Mouse (Mus musculus): ENCODE results near the gene Xrcc1. TPM values are rescaled to one million over a fixed set of nuclear protein-coding genes. Genes with fewer than 3 reads are reported as not detected.
A peak's percentile ranks its signal among the peaks of the same experiment; 100 is the strongest.
"Not testable (repeated sequence)": the region's sequence is repeated elsewhere in the genome, so short reads cannot be mapped to it uniquely, and the experiment has no call there.

The Xrcc1 gene
- polyA plus RNA-seq, 1 experiment from 2014 or later, result 63.8 TPM

- peak within 1 kb of the TSS; percentile 100 for H3K27ac ChIP-seq (ENCODE audit: low read depth, low read length)
- H3K9ac ChIP-seq (ENCODE audit: low read depth, low read length), result peak within 1 kb of the TSS; percentile 96
- no peaks in the 10 kb centered on the region for H3K27me3 ChIP-seq (replicated peaks; ENCODE audit: control insufficient read depth, insufficient read depth, low read length)
- WGBS, result under 1% methylated on average over 84 of the region's 84 CpGs
- peaks cover 18% of the 10 kb centered on the region for H3K36me3 ChIP-seq (ENCODE audit: control insufficient read depth, insufficient read depth, low read length)
- peak; percentile 93 for ATAC-seq
- H3K4me2 ChIP-seq (ENCODE audit: low read length), result peak within 1 kb of the TSS; percentile 76
- H3K9me3 ChIP-seq (ENCODE audit: control insufficient read depth, low read length), result no peaks in the 10 kb centered on the region
- H3K4me3 ChIP-seq (ENCODE audit: low read length), result peak within 1 kb of the TSS; percentile 65
- H3K4me1 ChIP-seq (ENCODE audit: control insufficient read depth, insufficient read depth, low read depth, low read length), result peaks cover 34% of the 10 kb centered on the region
Observed at GRCm38 (mm10) chr7:24506838-24507725, 39.0 kb upstream of the Xrcc1 start, which contains the start of gene Zfp428. TSS of gene Zfp428 (plus strand) at chr7:24507006.

- H3K9me3 ChIP-seq (ENCODE audit: control insufficient read depth, low read length), result no peaks in the 10 kb centered on the region
- WGBS, result under 1% methylated on average over 20 of the region's 20 CpGs
- peak; percentile 15 for ATAC-seq
Observed at GRCm38 (mm10) chr7:24507726-24508114, 38.4 kb upstream of the Xrcc1 start.

GRCm38 (mm10) chr7:24512355-24512754 is 33.7 kb upstream of the Xrcc1 start, which contains the start of gene AC161166.1:
TSS of gene AC161166.1 (minus strand) at chr7:24512455.
- peaks cover 19% of the 10 kb centered on the region for H3K4me1 ChIP-seq (ENCODE audit: control insufficient read depth, insufficient read depth, low read depth, low read length)
- no peak for ATAC-seq
- peaks cover 26% of the 10 kb centered on the region for H3K36me3 ChIP-seq (ENCODE audit: control insufficient read depth, insufficient read depth, low read length)
- WGBS, result 89% methylated on average over 7 of the region's 7 CpGs
- no peak within 1 kb of the TSS for H3K4me2 ChIP-seq (ENCODE audit: low read length)
- H3K9ac ChIP-seq (ENCODE audit: low read depth, low read length), result no peak within 1 kb of the TSS
- H3K27me3 ChIP-seq (replicated peaks; ENCODE audit: control insufficient read depth, insufficient read depth, low read length), result no peaks in the 10 kb centered on the region
- no peak within 1 kb of the TSS for H3K27ac ChIP-seq (ENCODE audit: low read depth, low read length)
- H3K4me3 ChIP-seq (ENCODE audit: low read length), result no peak within 1 kb of the TSS
- no peaks in the 10 kb centered on the region for H3K9me3 ChIP-seq (ENCODE audit: control insufficient read depth, low read length)

More at GRCm38 (mm10) chr7:24507726-24508114, 38.4 kb upstream of the Xrcc1 start:
- peaks cover 34% of the 10 kb centered on the region for H3K4me1 ChIP-seq (ENCODE audit: control insufficient read depth, insufficient read depth, low read depth, low read length)
- no peaks in the 10 kb centered on the region for H3K27me3 ChIP-seq (replicated peaks; ENCODE audit: control insufficient read depth, insufficient read depth, low read length)
- peak overlapping the region; percentile 76 for H3K4me2 ChIP-seq (ENCODE audit: low read length)
- peak overlapping the region; percentile 100 for H3K27ac ChIP-seq (ENCODE audit: low read depth, low read length)
- peaks cover 14% of the 10 kb centered on the region for H3K36me3 ChIP-seq (ENCODE audit: control insufficient read depth, insufficient read depth, low read length)
- peak overlapping the region; percentile 96 for H3K9ac ChIP-seq (ENCODE audit: low read depth, low read length)
- peak overlapping the region; percentile 65 for H3K4me3 ChIP-seq (ENCODE audit: low read length)

- peaks cover 24% of the 10 kb centered on the region for H3K36me3 ChIP-seq (ENCODE audit: control insufficient read depth, insufficient read depth, low read length)
- WGBS, result 60% methylated on average over 8 of the region's 8 CpGs
- not testable (repeated sequence) for ATAC-seq
Observed at GRCm38 (mm10) chr7:24516319-24516718, 29.8 kb upstream of the Xrcc1 start.

GRCm38 (mm10) chr7:24517077-24517476 is 29.0 kb upstream of the Xrcc1 start:
- peaks cover 17% of the 10 kb centered on the region for H3K36me3 ChIP-seq (ENCODE audit: control insufficient read depth, insufficient read depth, low read length)
- no peaks in the 10 kb centered on the region for H3K4me1 ChIP-seq (ENCODE audit: control insufficient read depth, insufficient read depth, low read depth, low read length)
- H3K4me2 ChIP-seq (ENCODE audit: low read length), result no peak overlapping the region
- no peak overlapping the region for H3K4me3 ChIP-seq (ENCODE audit: low read length)
- 31% methylated on average over 5 of the region's 5 CpGs for WGBS
- H3K9ac ChIP-seq (ENCODE audit: low read depth, low read length), result no peak overlapping the region
- ATAC-seq, result 0 out of 2 replicates have a peak, but pooled peaks have one; percentile 15
- H3K27ac ChIP-seq (ENCODE audit: low read depth, low read length), result no peak overlapping the region
- no peaks in the 10 kb centered on the region for H3K27me3 ChIP-seq (replicated peaks; ENCODE audit: control insufficient read depth, insufficient read depth, low read length)
- H3K9me3 ChIP-seq (ENCODE audit: control insufficient read depth, low read length), result no peaks in the 10 kb centered on the region

More at GRCm38 (mm10) chr7:24516319-24516718, 29.8 kb upstream of the Xrcc1 start:
- H3K4me3 ChIP-seq (ENCODE audit: low read length); H3K9me3 ChIP-seq (ENCODE audit: control insufficient read depth, low read length); H3K27me3 ChIP-seq (replicated peaks; ENCODE audit: control insufficient read depth, insufficient read depth, low read length); H3K4me1 ChIP-seq (ENCODE audit: control insufficient read depth, insufficient read depth, low read depth, low read length); H3K9ac ChIP-seq (ENCODE audit: low read depth, low read length); H3K4me2 ChIP-seq (ENCODE audit: low read length); H3K27ac ChIP-seq (ENCODE audit: low read depth, low read length): not testable (repeated sequence)

GRCm38 (mm10) chr7:24517654-24518053 is 28.4 kb upstream of the Xrcc1 start:
- 29% methylated on average over 6 of the region's 6 CpGs for WGBS
- H3K27me3 ChIP-seq (replicated peaks; ENCODE audit: control insufficient read depth, insufficient read depth, low read length), result no peaks in the 10 kb centered on the region
- no peak overlapping the region for H3K4me2 ChIP-seq (ENCODE audit: low read length)
- peak overlapping the region; percentile 49; the same call in 1 of the 2 replicates for H3K27ac ChIP-seq (ENCODE audit: low read depth, low read length)
- H3K9me3 ChIP-seq (ENCODE audit: control insufficient read depth, low read length), result no peaks in the 10 kb centered on the region
- H3K9ac ChIP-seq (ENCODE audit: low read depth, low read length), result no peak overlapping the region
- ATAC-seq, result 0 out of 2 replicates have a peak, but pooled peaks have one; percentile 24
- H3K36me3 ChIP-seq (ENCODE audit: control insufficient read depth, insufficient read depth, low read length), result peaks cover 15% of the 10 kb centered on the region
- no peak overlapping the region for H3K4me3 ChIP-seq (ENCODE audit: low read length)
- no peaks in the 10 kb centered on the region for H3K4me1 ChIP-seq (ENCODE audit: control insufficient read depth, insufficient read depth, low read depth, low read length)

GRCm38 (mm10) chr7:24519130-24519529 is 27.0 kb upstream of the Xrcc1 start:
- H3K27me3 ChIP-seq (replicated peaks; ENCODE audit: control insufficient read depth, insufficient read depth, low read length), result no peaks in the 10 kb centered on the region
- no peaks in the 10 kb centered on the region for H3K4me1 ChIP-seq (ENCODE audit: control insufficient read depth, insufficient read depth, low read depth, low read length)
- H3K36me3 ChIP-seq (ENCODE audit: control insufficient read depth, insufficient read depth, low read length), result peaks cover 15% of the 10 kb centered on the region
- H3K9me3 ChIP-seq (ENCODE audit: control insufficient read depth, low read length), result no peaks in the 10 kb centered on the region
- H3K9ac ChIP-seq (ENCODE audit: low read depth, low read length), result no peak overlapping the region
- no peak overlapping the region for H3K27ac ChIP-seq (ENCODE audit: low read depth, low read length)
- H3K4me2 ChIP-seq (ENCODE audit: low read length), result no peak overlapping the region
- WGBS, result 33% methylated on average over 3 of the region's 3 CpGs
- H3K4me3 ChIP-seq (ENCODE audit: low read length), result no peak overlapping the region
- ATAC-seq, result no peak

- H3K4me2 ChIP-seq (ENCODE audit: low read length); ATAC-seq; H3K9ac ChIP-seq (ENCODE audit: low read depth, low read length); H3K4me3 ChIP-seq (ENCODE audit: low read length); H3K27me3 ChIP-seq (replicated peaks; ENCODE audit: control insufficient read depth, insufficient read depth, low read length); H3K9me3 ChIP-seq (ENCODE audit: control insufficient read depth, low read length); H3K4me1 ChIP-seq (ENCODE audit: control insufficient read depth, insufficient read depth, low read depth, low read length); H3K27ac ChIP-seq (ENCODE audit: low read depth, low read length): not testable (repeated sequence)
- peaks cover 11% of the 10 kb centered on the region for H3K36me3 ChIP-seq (ENCODE audit: control insufficient read depth, insufficient read depth, low read length)
- WGBS, result 79% methylated on average over 10 of the region's 10 CpGs
Observed at GRCm38 (mm10) chr7:24520054-24520453, 26.0 kb upstream of the Xrcc1 start.

- Histone ChIP-seq H3K4me1 (ENCODE audit: control insufficient read depth, insufficient read depth, low read depth, low read length) (no peaks in the 10 kb centered on the region), H3K27ac (ENCODE audit: low read depth, low read length) (no peak overlapping the region), H3K27me3 (replicated peaks; ENCODE audit: control insufficient read depth, insufficient read depth, low read length) (no peaks in the 10 kb centered on the region), H3K4me2 (ENCODE audit: low read length) (no peak overlapping the region), H3K4me3 (ENCODE audit: low read length) (no peak overlapping the region), H3K9ac (ENCODE audit: low read depth, low read length) (no peak overlapping the region), H3K9me3 (ENCODE audit: control insufficient read depth, low read length) (no peaks in the 10 kb centered on the region), H3K36me3 (ENCODE audit: control insufficient read depth, insufficient read depth, low read length) (0 out of 2 replicates have a peak, but pooled peaks cover 3% of the 10 kb centered on the region)
- no peak for ATAC-seq
- 60% methylated on average over 5 of the region's 5 CpGs for WGBS
Observed at GRCm38 (mm10) chr7:24522805-24523204, 23.3 kb upstream of the Xrcc1 start.

All from hindbrain, embryonic 16.5 days (tissue).